Mouse (Mus musculus) liver, embryonic 14.5 days (tissue): ENCODE results near the gene Myrip. TPM values are rescaled to one million over a fixed set of nuclear protein-coding genes. Genes with fewer than 3 reads are reported as not detected.

Experiments used
- ATAC-seq: fragments of 200-750 bp; cut with Nextera tagmentation; 2 replicates; pipeline ENCODE4 v1.8.0; 2017; ENCODE audit warnings: moderate number of reproducible peaks, mild to moderate bottlenecking, moderate library complexity; ENCODE audit not compliant: insufficient read depth
- DNase-seq, 3 experiments: peaks; one replicate each; pipeline ENCODE4 v3.0.0-alpha.2; 2012 to 2013; ENCODE audit warnings: low read depth in 3 of 3, low spot score in 3 of 3
- H3K27ac ChIP-seq: fragments of 300-500 bp; sonication (generic); 2 replicates; pipeline ENCODE4 v1.5.1; 2014; ENCODE audit warnings: moderate library complexity, mild to moderate bottlenecking, control low read depth, inconsistent platforms
- H3K27me3 ChIP-seq: fragments of 300-500 bp; sonication (generic); 2 replicates; pipeline ENCODE4 v1.6.1; 2014; ENCODE audit warnings: mild to moderate bottlenecking, low read length, moderate library complexity; ENCODE audit not compliant: control insufficient read depth, insufficient read depth
- H3K36me3 ChIP-seq: fragments of 300-500 bp; sonication (generic); replicated peaks from 2 replicates; pipeline ENCODE4 v1.6.1; 2014; ENCODE audit warnings: low read depth; ENCODE audit not compliant: control insufficient read depth, insufficient read depth
- H3K4me1 ChIP-seq, 2 experiments: fragments of 200-500 bp in 1 of 2; fragments of 300-500 bp in 1 of 2; sonication (generic) in 1 of 2; replicated peaks; 2 replicates each; pipeline ENCODE4 v1.6.1; 2012 to 2014; ENCODE audit warnings: antibody characterized with exemption in 1 of 2, inconsistent platforms in 1 of 2, low read length in 1 of 2; ENCODE audit not compliant: control insufficient read depth in 2 of 2, insufficient read depth in 2 of 2
- H3K4me2 ChIP-seq: fragments of 300-500 bp; sonication (generic); 2 replicates; pipeline ENCODE4 v1.6.1; 2014; ENCODE audit warnings: low read depth, mild to moderate bottlenecking, control low read depth, moderate library complexity
- H3K4me3 ChIP-seq, 2 experiments: fragments of 200-500 bp in 1 of 2; fragments of 300-500 bp in 1 of 2; sonication (generic) in 1 of 2; 2 replicates each; pipeline ENCODE4 v1.5.1; 2012 to 2014; ENCODE audit warnings: low read depth in 2 of 2, low read length in 2 of 2, mild to moderate bottlenecking in 2 of 2, control low read depth in 1 of 2, inconsistent platforms in 1 of 2, moderate library complexity in 1 of 2; ENCODE audit not compliant: insufficient read depth in 1 of 2
- H3K9ac ChIP-seq: fragments of 300-500 bp; sonication (generic); replicated peaks from 2 replicates; pipeline ENCODE4 v1.6.1; 2014; ENCODE audit warnings: mild to moderate bottlenecking, control low read depth, moderate library complexity
- H3K9me3 ChIP-seq: fragments of 300-500 bp; sonication (generic); 2 replicates; pipeline ENCODE4 v1.6.1; 2016; ENCODE audit warnings: low read length, mixed read lengths; ENCODE audit not compliant: control insufficient read depth
- CTCF ChIP-seq: IDR thresholded peaks from 2 replicates; pipeline ENCODE4 v1.5.1; 2016; ENCODE audit warnings: antibody characterized with exemption, low read depth, control low read depth
- EP300 ChIP-seq: IDR thresholded peaks from 2 replicates; pipeline ENCODE4 v1.6.1; 2016; ENCODE audit warnings: antibody characterized with exemption, low read depth
- WGBS: fragments of 180-500 bp; shearing (Covaris S2); extraction: QIAGEN DNeasy Blood & Tissue Kit; methylation state at CpG from one replicate; pipeline ENCODE4 v1.1.7; 2014; ENCODE audit not compliant: insufficient replicate concordance; 5-methylcytosine and 5-hydroxymethylcytosine counted together
- polyA plus RNA-seq, 2 experiments: library from polyadenylated mRNA; depleted of rRNA in 1 of 2; stranded (reverse) in 1 of 2; unstranded in 1 of 2; fragments of >200 nt; fragmentation: Nextera tagmentation in 1 of 2; extraction: Ambion mirVana in 1 of 2; gene quantifications; 2 replicates each; pipeline versions ENCODE4 v1.2.1 to v1.2.3; 2012 to 2014

The Myrip gene
- polyA plus RNA-seq, 2 experiments, result 0.02 to 0.18 TPM

DNA sequence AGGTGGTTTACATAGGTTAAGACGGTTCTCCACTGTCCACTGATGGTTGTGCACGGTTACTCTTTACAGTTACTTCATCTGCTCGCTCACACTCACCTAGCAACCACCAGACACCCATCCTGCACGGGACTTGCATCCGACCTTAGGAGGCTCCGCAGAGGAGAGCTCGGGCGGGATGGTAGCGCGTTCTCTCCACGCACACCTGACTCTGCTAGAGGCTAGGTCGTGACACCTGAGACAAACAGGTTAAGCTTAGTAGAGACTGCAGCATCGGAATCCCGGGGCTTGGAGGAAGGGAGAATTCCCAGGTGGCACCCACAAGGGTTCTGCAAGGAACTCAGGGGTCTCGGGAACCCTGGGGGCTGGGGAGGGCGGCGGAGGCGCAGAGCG is 190.7 kb downstream of the Myrip start, which contains the start of gene Eif1b:
TSS of gene Eif1b (plus strand) at position 223 of the 390 bp plus-strand sequence.
- H3K4me1 ChIP-seq, result peaks cover 6 to 10% of the 10 kb centered on the region in 2 experiments
- peak within 1 kb of the TSS; percentile 77 to 81 for H3K4me3 ChIP-seq
- DNase-seq (no peak), ATAC-seq (peak; percentile 36; the same call in 1 of the 2 replicates)
- 5% methylated on average over 19 of the region's 19 CpGs for WGBS
- H3K36me3 ChIP-seq, result peaks cover 23% of the 10 kb centered on the region
- H3K9ac ChIP-seq, result peak within 1 kb of the TSS; percentile 87
- H3K27ac ChIP-seq, result peak within 1 kb of the TSS; percentile 56
- no peaks in the 10 kb centered on the region for H3K9me3 ChIP-seq
- H3K27me3 ChIP-seq, result no peaks in the 10 kb centered on the region
- H3K4me2 ChIP-seq, result peak within 1 kb of the TSS; percentile 94
- TF ChIP-seq CTCF (0 out of 2 replicates have a peak, but pooled peaks have one; percentile 1), EP300 (no peak)

DNA sequence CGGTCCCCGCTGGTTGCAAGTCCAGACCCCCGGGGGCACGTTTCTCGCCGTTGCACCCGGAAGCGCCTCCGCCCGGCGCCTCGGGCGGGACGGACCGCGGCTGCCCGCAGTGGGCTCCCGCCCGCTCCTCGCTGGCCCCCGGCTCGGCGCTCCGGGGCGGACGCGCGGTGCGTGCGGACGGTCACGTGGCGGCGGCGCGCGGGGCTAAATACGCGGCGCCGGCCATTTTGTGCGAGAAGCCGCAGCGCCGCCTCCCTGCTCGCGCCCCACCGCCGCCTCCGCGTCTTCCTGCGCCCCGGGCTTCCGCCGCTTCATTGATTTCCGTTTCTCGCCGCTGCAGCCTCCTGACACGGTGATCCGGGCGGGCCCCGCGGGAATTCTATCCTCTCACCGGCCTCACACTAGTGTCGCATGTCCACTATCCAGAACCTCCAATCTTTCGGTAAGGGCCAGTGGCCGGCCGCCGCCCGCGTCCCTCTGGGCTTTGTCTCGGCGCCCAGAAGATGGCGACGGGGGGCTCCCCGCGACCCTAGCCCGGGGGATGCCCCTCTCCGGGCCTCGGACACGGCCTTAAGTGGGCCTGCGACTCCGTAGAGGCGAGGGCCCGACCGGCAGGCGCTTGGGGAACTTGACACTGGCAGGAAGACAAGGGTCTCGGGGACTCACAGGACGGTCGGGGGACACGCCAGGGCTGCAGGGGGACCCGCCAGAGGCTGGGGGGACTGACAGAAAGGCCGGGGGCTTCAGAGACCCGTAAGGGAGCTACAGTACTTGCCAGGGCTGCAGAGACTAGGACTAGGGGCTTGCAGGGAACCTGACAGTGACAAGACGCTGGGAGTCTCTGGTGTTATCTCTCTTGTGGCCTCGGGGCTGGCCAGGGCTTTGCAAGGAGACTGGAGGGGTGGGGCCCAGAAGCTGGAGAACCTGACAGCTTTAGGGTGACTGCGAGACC is 191.4 kb downstream of the Myrip start:
- TF ChIP-seq CTCF (no peak), EP300 (no peak)
- peak; percentile 85 for ATAC-seq
- Histone ChIP-seq H3K4me2 (peak overlapping the region; percentile 94), H3K4me3 (peak overlapping the region; percentile 77 to 81), H3K4me1 (peaks cover 6 to 10% of the 10 kb centered on the region in 2 experiments), H3K9ac (peak overlapping the region; percentile 87), H3K36me3 (peaks cover 23% of the 10 kb centered on the region), H3K9me3 (no peaks in the 10 kb centered on the region), H3K27ac (peak overlapping the region; percentile 56), H3K27me3 (no peaks in the 10 kb centered on the region)
- under 1% methylated on average over 97 of the region's 97 CpGs for WGBS
- DNase-seq, result peak; percentile 65 to 75 (median 74)

DNA sequence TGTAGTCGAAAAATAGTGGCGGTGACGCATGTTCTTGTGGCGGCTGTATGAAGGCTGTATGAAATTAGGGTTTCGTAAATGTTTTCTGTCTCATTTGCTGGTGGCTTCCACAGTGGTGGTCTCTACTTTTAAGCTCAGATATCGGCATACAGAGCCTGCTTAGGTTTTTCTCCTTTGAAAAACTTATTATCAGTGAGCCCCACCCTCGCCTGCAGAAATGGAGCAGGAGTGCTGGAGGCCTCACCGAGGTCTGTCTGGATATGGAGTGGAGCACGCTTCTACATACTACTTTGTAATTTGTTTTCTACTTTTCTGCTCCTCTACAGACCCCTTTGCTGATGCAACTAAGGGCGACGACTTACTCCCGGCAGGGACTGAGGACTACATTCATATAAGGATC is 192.5 kb downstream of the Myrip start:
- Histone ChIP-seq H3K9ac (peak overlapping the region; percentile 87), H3K9me3 (no peaks in the 10 kb centered on the region), H3K4me2 (peak overlapping the region; percentile 94), H3K36me3 (peaks cover 23% of the 10 kb centered on the region), H3K4me1 (peaks cover 6 to 10% of the 10 kb centered on the region in 2 experiments), H3K27ac (peak overlapping the region; percentile 64), H3K27me3 (no peaks in the 10 kb centered on the region), H3K4me3 (peak overlapping the region; percentile 77 to 81)
- TF ChIP-seq CTCF, result no peak
- TF ChIP-seq EP300, result no peak
- 53% methylated on average over 12 of the region's 12 CpGs for WGBS
- ATAC-seq (no peak), DNase-seq (no peak)

DNA sequence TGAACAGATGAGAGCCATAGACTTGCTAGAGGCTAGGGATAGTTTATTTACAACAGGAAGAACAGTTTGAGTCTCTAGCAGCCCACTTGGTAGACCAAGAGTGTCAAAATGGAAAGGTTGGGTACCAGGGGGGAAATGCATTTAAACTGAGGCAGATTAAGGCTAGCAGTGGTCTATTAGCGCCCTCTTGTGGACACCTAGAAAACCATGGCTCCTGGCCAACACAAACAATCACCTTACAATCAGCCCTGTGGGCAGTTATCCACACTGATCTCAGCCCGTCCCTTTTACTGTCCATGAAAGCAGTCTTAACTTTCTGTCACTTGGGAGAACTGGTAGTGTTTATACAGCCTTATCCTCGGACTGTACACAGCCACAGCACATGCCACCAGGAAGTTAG is 195.4 kb downstream of the Myrip start:
- no peaks in the 10 kb centered on the region for H3K27me3 ChIP-seq
- TF ChIP-seq CTCF, result peak; percentile 96
- TF ChIP-seq EP300, result no peak
- H3K9ac ChIP-seq, result no peak overlapping the region
- peaks cover 6 to 10% of the 10 kb centered on the region in 2 experiments for H3K4me1 ChIP-seq
- H3K27ac ChIP-seq, result no peak overlapping the region
- ATAC-seq (no peak), DNase-seq (peak; percentile 46 to 54 (median 46))
- peaks cover 23% of the 10 kb centered on the region for H3K36me3 ChIP-seq
- H3K9me3 ChIP-seq, result no peaks in the 10 kb centered on the region
- no peak overlapping the region for H3K4me3 ChIP-seq
- no peak overlapping the region for H3K4me2 ChIP-seq
- WGBS, result 3% methylated on average over 3 of the region's 3 CpGs

DNA sequence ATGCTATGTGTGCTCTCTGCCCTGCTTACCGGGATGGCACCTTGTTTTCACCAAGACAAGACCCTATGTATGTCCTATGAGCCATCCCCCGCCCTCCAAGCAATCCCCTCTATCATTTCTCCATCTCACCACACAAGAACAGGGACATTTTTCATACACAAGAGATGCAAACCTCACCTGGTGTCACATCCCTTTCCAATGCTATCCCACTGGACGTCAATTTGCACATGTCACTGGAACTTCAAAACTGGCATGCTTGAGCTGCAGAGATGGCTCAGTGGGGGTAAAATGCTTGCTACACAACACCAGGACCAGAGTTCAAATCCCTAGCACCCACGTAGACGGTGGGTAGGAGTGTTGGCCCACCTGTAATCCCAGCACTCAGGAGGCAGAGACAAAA is 196.7 kb downstream of the Myrip start:
- Histone ChIP-seq H3K4me2 (no peak overlapping the region), H3K9me3 (no peaks in the 10 kb centered on the region), H3K4me3 (no peak overlapping the region), H3K9ac (no peak overlapping the region), H3K4me1 (peaks cover 6 to 10% of the 10 kb centered on the region in 2 experiments), H3K27ac (no peak overlapping the region), H3K36me3 (peaks cover 23% of the 10 kb centered on the region), H3K27me3 (no peaks in the 10 kb centered on the region)
- ATAC-seq (no peak), DNase-seq (no peak)
- WGBS, result 73% methylated on average over 5 of the region's 5 CpGs
- TF ChIP-seq CTCF (no peak), EP300 (no peak)
